Mouse (Mus musculus): ENCODE measurements around the gene Pik3c2a. TPM values are rescaled to one million over a fixed set of nuclear protein-coding genes. Genes with fewer than 3 reads are reported as not detected.

The Pik3c2a gene
- total RNA-seq, 2 experiments from 2014 or later, result 6.1 to 16.5 TPM

GRCm38 (mm10) chr7:116306601-116307000 is 136.6 kb downstream of the Pik3c2a start:
- ATAC-seq (replicated peaks; ENCODE audit: low FRiP score, poor library complexity, severe bottlenecking), result no peak

- ATAC-seq (replicated peaks; ENCODE audit: low FRiP score, poor library complexity, severe bottlenecking), result no peak
Observed at GRCm38 (mm10) chr7:116301661-116302311, 141.5 kb downstream of the Pik3c2a start.

- ATAC-seq (replicated peaks; ENCODE audit: low FRiP score, poor library complexity, severe bottlenecking), result no peak
Observed at GRCm38 (mm10) chr7:116301144-116301543, 142.1 kb downstream of the Pik3c2a start.

GRCm38 (mm10) chr7:116298851-116299250 is 144.4 kb downstream of the Pik3c2a start:
- no peak for ATAC-seq (replicated peaks; ENCODE audit: low FRiP score, poor library complexity, severe bottlenecking)

GRCm38 (mm10) chr7:116298389-116298788 is 144.9 kb downstream of the Pik3c2a start:
- ATAC-seq (replicated peaks; ENCODE audit: low FRiP score, poor library complexity, severe bottlenecking), result no peak

- no peak for ATAC-seq (replicated peaks; ENCODE audit: low FRiP score, poor library complexity, severe bottlenecking)
Observed at GRCm38 (mm10) chr7:116294961-116295360, 148.3 kb downstream of the Pik3c2a start.

GRCm38 (mm10) chr7:116292377-116292776 is 150.9 kb downstream of the Pik3c2a start:
- ATAC-seq (replicated peaks; ENCODE audit: low FRiP score, poor library complexity, severe bottlenecking), result 0 out of 2 replicates have a peak, but pooled peaks have one; percentile 29

- ATAC-seq (replicated peaks; ENCODE audit: low FRiP score, poor library complexity, severe bottlenecking), result no peak
Observed at GRCm38 (mm10) chr7:116290559-116290958, 152.7 kb downstream of the Pik3c2a start.

- ATAC-seq (replicated peaks; ENCODE audit: low FRiP score, poor library complexity, severe bottlenecking), result no peak
Observed at GRCm38 (mm10) chr7:116288996-116289395, 154.3 kb downstream of the Pik3c2a start.

GRCm38 (mm10) chr7:116287959-116288358 is 155.3 kb downstream of the Pik3c2a start:
- no peak for ATAC-seq (replicated peaks; ENCODE audit: low FRiP score, poor library complexity, severe bottlenecking)

Other genes with a start within 250 kb of the Pik3c2a start
- gene Plekha7, start 135.1 kb downstream of the Pik3c2a start, total RNA-seq (2015; ENCODE audit: low replicate concordance), result 2.1 TPM in 1 of 2 replicates, not detected in the other
- 0.17 TPM in 1 of 2 replicates, not detected in the other for gene Plekha7, start 135.1 kb downstream of the Pik3c2a start, total RNA-seq (2017; ENCODE audit: low replicate concordance)
- 414 and 431 TPM in 2 replicates for gene Rps13, start 109.3 kb downstream of the Pik3c2a start, total RNA-seq (2015; ENCODE audit: low replicate concordance)
- 293 and 496 TPM in 2 replicates for gene Rps13, start 109.3 kb downstream of the Pik3c2a start, total RNA-seq (2017; ENCODE audit: low replicate concordance)
- gene Nucb2, start 60.9 kb upstream of the Pik3c2a start, total RNA-seq (2015; ENCODE audit: low replicate concordance), result 11.9 and 19.0 TPM in 2 replicates
- 26.5 and 28.2 TPM in 2 replicates for gene Nucb2, start 60.9 kb upstream of the Pik3c2a start, total RNA-seq (2017; ENCODE audit: low replicate concordance)

Measured in erythroblast, adult 5-6 weeks (primary cell).